Mouse (Mus musculus) stomach, postnatal 0 days (tissue): ENCODE measurements around the gene Stil. TPM values are rescaled to one million over a fixed set of nuclear protein-coding genes. Genes with fewer than 3 reads are reported as not detected.

Source experiments
- ATAC-seq: fragments of 200-750 bp; cut with Nextera tagmentation; 2 replicates; pipeline ENCODE4 v1.8.0; 2017; ENCODE audit not compliant: low FRiP score, low TSS enrichment
- DNase-seq: peaks from one replicate; pipeline ENCODE4 v3.0.0-alpha.2; 2016; ENCODE audit warnings: low spot score
- H3K27ac ChIP-seq: fragments of 300-500 bp; sonication (generic); replicated peaks from 2 replicates; pipeline ENCODE4 v1.5.1; 2014; ENCODE audit warnings: mild to moderate bottlenecking, control low read depth
- H3K27me3 ChIP-seq: fragments of 300-500 bp; sonication (generic); 2 replicates; pipeline ENCODE4 v1.6.1; 2014; ENCODE audit warnings: low read length; ENCODE audit not compliant: control insufficient read depth, insufficient read depth
- H3K36me3 ChIP-seq: fragments of 300-500 bp; sonication (generic); 2 replicates; pipeline ENCODE4 v1.6.1; 2014; ENCODE audit warnings: low read length, mixed read lengths; ENCODE audit not compliant: control insufficient read depth, insufficient read depth
- H3K4me1 ChIP-seq: fragments of 300-500 bp; sonication (generic); replicated peaks from 2 replicates; pipeline ENCODE4 v1.6.1; 2014; ENCODE audit warnings: antibody characterized with exemption; ENCODE audit not compliant: control insufficient read depth, insufficient read depth
- H3K4me2 ChIP-seq: fragments of 300-500 bp; sonication (generic); replicated peaks from 2 replicates; pipeline ENCODE4 v1.6.1; 2014; ENCODE audit warnings: low read depth, mild to moderate bottlenecking, control low read depth, moderate library complexity
- H3K4me3 ChIP-seq: fragments of 300-500 bp; sonication (generic); 2 replicates; pipeline ENCODE4 v1.5.1; 2014; ENCODE audit warnings: low read depth, low read length, control low read depth
- H3K9ac ChIP-seq: fragments of 300-500 bp; sonication (generic); 2 replicates; pipeline ENCODE4 v1.6.1; 2014; ENCODE audit warnings: mild to moderate bottlenecking, low read length, control low read depth, mixed read lengths
- H3K9me3 ChIP-seq: fragments of 300-500 bp; sonication (generic); 2 replicates; pipeline ENCODE4 v1.6.1; 2016; ENCODE audit warnings: low read length; ENCODE audit not compliant: control insufficient read depth
- CTCF ChIP-seq: IDR thresholded peaks from 2 replicates; pipeline ENCODE4 v1.5.1; 2016; ENCODE audit warnings: antibody characterized with exemption, low read depth, mild to moderate bottlenecking, moderate library complexity
- EP300 ChIP-seq: optimal IDR thresholded peaks from 2 replicates; pipeline ENCODE3; 2016; ENCODE audit warnings: antibody characterized with exemption
- WGBS: fragments of 180-500 bp; shearing (Covaris S2); extraction: QIAGEN DNeasy Blood & Tissue Kit; methylation state at CpG from one replicate; pipeline ENCODE4 v1.1.7; 2014; 5-methylcytosine and 5-hydroxymethylcytosine counted together
- polyA plus RNA-seq: library from polyadenylated mRNA; unstranded; fragments of >200 nt; fragmentation: Nextera tagmentation; extraction: Ambion mirVana; gene quantifications from 2 replicates; pipeline ENCODE4 v1.2.1, GENCODE M21; 2015

Stil gene
- polyA plus RNA-seq, 1 experiment from 2014 or later, result 1.7 TPM

- ATAC-seq, result no peak
- 38% methylated on average over 3 of the region's 3 CpGs for WGBS
- no peaks in the 10 kb centered on the region for H3K36me3 ChIP-seq
- H3K9me3 ChIP-seq, result no peaks in the 10 kb centered on the region
- no peak overlapping the region for H3K27ac ChIP-seq
- H3K4me3 ChIP-seq, result no peak overlapping the region
- H3K4me1 ChIP-seq, result no peaks in the 10 kb centered on the region
- H3K4me2 ChIP-seq, result no peak overlapping the region
- H3K27me3 ChIP-seq, result no peaks in the 10 kb centered on the region
- peak; percentile 20 for DNase-seq
- TF ChIP-seq EP300 (no peak), CTCF (no peak)
- H3K9ac ChIP-seq, result no peak overlapping the region
Measured at GRCm38 (mm10) chr4:115086763-115087415, 86.9 kb downstream of the Stil start.

GRCm38 (mm10) chr4:115088611-115089338 lies 88.8 kb downstream of the Stil start, which contains the start of gene Pdzk1ip1:
Gene Pdzk1ip1, plus strand, starts transcription at chr4:115088708.
- H3K4me2 ChIP-seq, result peak within 1 kb of the TSS; percentile 47
- TF ChIP-seq CTCF, result no peak
- no peak for TF ChIP-seq EP300
- peak; percentile 78 for DNase-seq
- H3K27me3 ChIP-seq, result no peaks in the 10 kb centered on the region
- WGBS, result 10% methylated on average over 11 of the region's 11 CpGs
- H3K9me3 ChIP-seq, result no peaks in the 10 kb centered on the region
- peak within 1 kb of the TSS; percentile 21 for H3K4me3 ChIP-seq
- no peaks in the 10 kb centered on the region for H3K36me3 ChIP-seq
- H3K4me1 ChIP-seq, result no peaks in the 10 kb centered on the region
- peak within 1 kb of the TSS; percentile 87 for H3K27ac ChIP-seq
- H3K9ac ChIP-seq, result peak within 1 kb of the TSS; percentile 43; the same call in 1 of the 2 replicates
- peak; percentile 85 for ATAC-seq

GRCm38 (mm10) chr4:115090592-115090991 lies 90.6 kb downstream of the Stil start:
- Histone ChIP-seq H3K4me1 (0 out of 2 replicates have a peak, but pooled peaks cover 1% of the 10 kb centered on the region), H3K27ac (peak overlapping the region; percentile 65), H3K36me3 (no peaks in the 10 kb centered on the region), H3K4me3 (no peak overlapping the region), H3K4me2 (peak overlapping the region; percentile 35; the same call in 1 of the 2 replicates), H3K9ac (no peak overlapping the region), H3K27me3 (no peaks in the 10 kb centered on the region), H3K9me3 (no peaks in the 10 kb centered on the region)
- peak; percentile 72 for DNase-seq
- TF ChIP-seq EP300, result no peak
- no peak for TF ChIP-seq CTCF
- 45% methylated on average over 2 of the region's 2 CpGs for WGBS
- peak; percentile 74 for ATAC-seq

GRCm38 (mm10) chr4:115091806-115092205 lies 91.8 kb downstream of the Stil start:
- DNase-seq (no peak), ATAC-seq (no peak)
- WGBS, result 73% methylated on average over 3 of the region's 3 CpGs
- no peaks in the 10 kb centered on the region for H3K36me3 ChIP-seq
- no peaks in the 10 kb centered on the region; the same call in 1 of the 2 replicates for H3K27me3 ChIP-seq
- H3K4me2 ChIP-seq, result no peak overlapping the region
- H3K27ac ChIP-seq, result no peak overlapping the region
- no peak overlapping the region for H3K4me3 ChIP-seq
- H3K9ac ChIP-seq, result no peak overlapping the region
- 0 out of 2 replicates have a peak, but pooled peaks cover 2% of the 10 kb centered on the region for H3K4me1 ChIP-seq
- H3K9me3 ChIP-seq, result no peaks in the 10 kb centered on the region
- TF ChIP-seq CTCF (no peak), EP300 (no peak)

Other genes starting within 250 kb of the Stil start
- not detected in 2 replicates for gene Gm12830, start 178.4 kb upstream of the Stil start, polyA plus RNA-seq
- 0.06 TPM in 1 of 2 replicates, not detected in the other for gene Foxd2, start 91.3 kb upstream of the Stil start, polyA plus RNA-seq
- gene Foxe3, start 74.1 kb upstream of the Stil start, polyA plus RNA-seq, result not detected in 2 replicates
- gene Cmpk1, start 12.9 kb upstream of the Stil start, polyA plus RNA-seq, result 175 and 176 TPM in 2 replicates
- 0.16 and 0.19 TPM in 2 replicates for gene Tal1, start 56.3 kb downstream of the Stil start, polyA plus RNA-seq
- gene Pdzk1ip1, start 88.5 kb downstream of the Stil start, polyA plus RNA-seq, result 255 and 279 TPM in 2 replicates
- 0.28 and 0.29 TPM in 2 replicates for gene Cyp4x1, start 134.1 kb downstream of the Stil start, polyA plus RNA-seq
- gene Cyp4a29, start 241.9 kb downstream of the Stil start, polyA plus RNA-seq, result 0.06 and 0.13 TPM in 2 replicates